8 mouse cellular contexts compared by ENCODE assay signal in the genomic region with DNA sequence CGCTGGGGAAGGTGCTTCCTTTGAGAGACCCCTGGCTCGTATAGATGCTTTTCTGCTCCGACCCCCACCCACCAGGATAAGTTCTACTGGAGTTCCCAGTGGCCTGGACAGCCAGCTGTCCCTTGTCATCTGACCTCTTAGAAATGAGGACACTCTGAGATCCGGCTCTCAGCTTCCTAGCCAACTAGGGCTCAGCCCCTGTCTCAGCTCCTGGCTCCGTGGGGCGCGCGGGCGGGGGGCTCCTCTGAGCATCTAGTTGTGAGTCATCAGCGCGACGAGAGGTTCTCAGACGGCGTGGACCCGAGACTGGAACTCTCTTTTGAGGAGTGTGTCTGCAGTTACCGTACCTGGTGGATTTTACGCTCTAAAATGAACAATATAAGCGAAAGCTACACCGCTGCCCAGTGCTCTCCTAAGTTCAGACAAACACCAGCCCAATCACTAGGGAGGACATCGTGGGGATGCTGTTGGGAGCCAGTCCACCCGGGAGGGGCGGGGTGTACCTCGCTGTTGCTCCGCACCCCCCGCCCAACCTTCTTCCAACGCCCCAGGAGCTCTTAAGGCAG. TPM values are rescaled to one million over a fixed set of nuclear protein-coding genes. Genes with fewer than 3 reads are reported as not detected.
DNase-seq lines count a peak whose midpoint lies in the region; ATAC-seq and TF ChIP-seq lines count a peak whose summit lies in the region.

No protein-coding gene starts in this region.

- H3K27ac ChIP-seq in layer of hippocampus, adult 2 months: no peak overlapping the region
- H3K27ac ChIP-seq in embryonic facial prominence, embryonic 10.5 days (replicated peaks): peak overlapping the region; percentile 67; the same call in 1 of the 2 replicates
- no peak overlapping the region for H3K27ac ChIP-seq in hindbrain, embryonic 12.5 days
- H3K27ac ChIP-seq in liver, embryonic 14.5 days: no peak overlapping the region
- no peak overlapping the region for H3K27ac ChIP-seq in stomach, embryonic 16.5 days (ENCODE audit: low read length)

- no peaks in the 10 kb centered on the region for H3K9me3 ChIP-seq in embryonic facial prominence, embryonic 10.5 days
- no peaks in the 10 kb centered on the region for H3K9me3 ChIP-seq in hindbrain, embryonic 12.5 days (replicated peaks)
- no peaks in the 10 kb centered on the region for H3K9me3 ChIP-seq in liver, embryonic 14.5 days (ENCODE audit: control insufficient read depth, low read length)
- H3K9me3 ChIP-seq in stomach, embryonic 16.5 days (replicated peaks; ENCODE audit: control insufficient read depth, low read length): no peaks in the 10 kb centered on the region

- ATAC-seq in hindbrain, embryonic 12.5 days (ENCODE audit: low FRiP score): no peak
- ATAC-seq in liver, embryonic 14.5 days (ENCODE audit: insufficient read depth): no peak
- ATAC-seq in stomach, embryonic 16.5 days (ENCODE audit: insufficient read depth, low FRiP score): peak; percentile 25

- H3K9ac ChIP-seq in hindbrain, embryonic 12.5 days: peak overlapping the region; percentile 46
- H3K9ac ChIP-seq in liver, embryonic 14.5 days (replicated peaks): no peak overlapping the region
- H3K9ac ChIP-seq in stomach, embryonic 16.5 days (ENCODE audit: low read length): peak overlapping the region; percentile 81

- H3K4me1 ChIP-seq in embryonic facial prominence, embryonic 10.5 days: peaks cover 26% of the 10 kb centered on the region
- H3K4me1 ChIP-seq in hindbrain, embryonic 12.5 days: peaks cover 26% of the 10 kb centered on the region
- no peaks in the 10 kb centered on the region for H3K4me1 ChIP-seq in liver, embryonic 14.5 days (replicated peaks; ENCODE audit: control insufficient read depth in 2 of 2, insufficient read depth in 2 of 2, low read length in 1 of 2)
- H3K4me1 ChIP-seq in stomach, embryonic 16.5 days (ENCODE audit: control insufficient read depth, insufficient read depth, low read length): peaks cover 12% of the 10 kb centered on the region

- 1% methylated on average over 26 of the region's 26 CpGs for WGBS in embryonic facial prominence, embryonic 10.5 days
- under 1% methylated on average over 23 of the region's 26 CpGs for WGBS in hindbrain, embryonic 12.5 days
- WGBS in liver, embryonic 14.5 days (ENCODE audit: insufficient replicate concordance): 0% methylated on average over 26 of the region's 26 CpGs
- under 1% methylated on average over 26 of the region's 26 CpGs for WGBS in stomach, embryonic 16.5 days

- H3K36me3 ChIP-seq in embryonic facial prominence, embryonic 10.5 days (replicated peaks): no peaks in the 10 kb centered on the region
- no peaks in the 10 kb centered on the region for H3K36me3 ChIP-seq in hindbrain, embryonic 12.5 days
- no peaks in the 10 kb centered on the region for H3K36me3 ChIP-seq in liver, embryonic 14.5 days (replicated peaks; ENCODE audit: control insufficient read depth, insufficient read depth, low read depth)
- H3K36me3 ChIP-seq in stomach, embryonic 16.5 days (ENCODE audit: control insufficient read depth, insufficient read depth, low read length): no peaks in the 10 kb centered on the region

- peak overlapping the region; percentile 59 for H3K4me3 ChIP-seq in layer of hippocampus, adult 2 months
- H3K4me3 ChIP-seq in embryonic facial prominence, embryonic 10.5 days: peak overlapping the region; percentile 76
- H3K4me3 ChIP-seq in hindbrain, embryonic 12.5 days: peak overlapping the region; percentile 63
- peak overlapping the region; percentile 40 to 51 for H3K4me3 ChIP-seq in liver, embryonic 14.5 days (ENCODE audit: insufficient read depth in 1 of 2, low read depth in 2 of 2, low read length in 2 of 2)
- peak overlapping the region; percentile 77 for H3K4me3 ChIP-seq in stomach, embryonic 16.5 days (replicated peaks; ENCODE audit: low read length)

- H3K27me3 ChIP-seq in embryonic facial prominence, embryonic 10.5 days (replicated peaks; ENCODE audit: low read depth, poor library complexity, severe bottlenecking): peaks cover 78% of the 10 kb centered on the region
- peaks cover 63% of the 10 kb centered on the region for H3K27me3 ChIP-seq in hindbrain, embryonic 12.5 days
- peaks cover 29% of the 10 kb centered on the region for H3K27me3 ChIP-seq in liver, embryonic 14.5 days (ENCODE audit: control insufficient read depth, insufficient read depth, low read length)
- H3K27me3 ChIP-seq in stomach, embryonic 16.5 days (ENCODE audit: control insufficient read depth, insufficient read depth, low read length): peaks cover 8% of the 10 kb centered on the region

- TF ChIP-seq CTCF in layer of hippocampus, adult 2 months (conservative IDR thresholded peaks at IDR 0.05): no peak
- no peak for TF ChIP-seq CTCF in liver, embryonic 14.5 days (IDR thresholded peaks at IDR 0.05; ENCODE audit: low read depth)

- no peak for DNase-seq in layer of hippocampus, adult 2 months (ENCODE audit: low spot score in 2 of 2)
- DNase-seq in layer of hippocampus, postnatal 36 days: no peak
- peak; percentile 48 for DNase-seq in embryonic facial prominence, embryonic 10.5 days (ENCODE audit: low spot score)
- no peak for DNase-seq in liver, embryonic 14.5 days (ENCODE audit: low read depth in 3 of 3, low spot score in 3 of 3)
- no peak for DNase-seq in c-Kit-positive CD71-positive TER-119-positive erythroid progenitor cells, embryonic 14.5 days (ENCODE audit: low spot score)
- no peak for DNase-seq in layer of hippocampus, adult 9-10 months (ENCODE audit: low spot score)

- H3K4me2 ChIP-seq in hindbrain, embryonic 12.5 days (replicated peaks): peak overlapping the region; percentile 96
- H3K4me2 ChIP-seq in liver, embryonic 14.5 days (ENCODE audit: low read depth): peak overlapping the region; percentile 56
- peak overlapping the region; percentile 99 for H3K4me2 ChIP-seq in stomach, embryonic 16.5 days (ENCODE audit: low read depth, low read length)

- TF ChIP-seq EP300 in liver, embryonic 14.5 days (IDR thresholded peaks at IDR 0.05; ENCODE audit: low read depth): no peak

RNA-seq across cellular contexts. Expression of a gene that starts 0.3 kb away (rescaled TPM):
- 100 to 1,000 TPM; 474 to 477 TPM for total RNA-seq in layer of hippocampus, adult 2 months (2021)
- total RNA-seq in layer of hippocampus, postnatal 36 days (2021): 100 to 1,000 TPM; 459 to 516 TPM
- polyA plus RNA-seq in embryonic facial prominence, embryonic 10.5 days (2016; fragmentation: Nextera tagmentation; extraction: Ambion mirVana): 36.7 and 36.9 TPM in 2 replicates
- 91.0 and 110 TPM in 2 replicates for polyA plus RNA-seq in hindbrain, embryonic 12.5 days (2016; fragmentation: Nextera tagmentation; extraction: Ambion mirVana)
- 2.0 and 3.1 TPM in 2 replicates for polyA plus RNA-seq in liver, embryonic 14.5 days (2012; rRNA removed)
- polyA plus RNA-seq in liver, embryonic 14.5 days (2014; fragmentation: Nextera tagmentation; extraction: Ambion mirVana): 5.3 and 5.7 TPM in 2 replicates
- 37.7 TPM in 2 replicates for polyA plus RNA-seq in stomach, embryonic 16.5 days (2015; fragmentation: Nextera tagmentation; extraction: Ambion mirVana)

RNA-seq across cellular contexts. Expression of a gene that starts 45.5 kb away (rescaled TPM):
- total RNA-seq in layer of hippocampus, adult 2 months (2021): under 1 TPM; 0.61 to 1.00 TPM
- total RNA-seq in layer of hippocampus, postnatal 36 days (2021): 1 to 10 TPM; 1.2 to 1.5 TPM
- 534 and 541 TPM in 2 replicates for polyA plus RNA-seq in embryonic facial prominence, embryonic 10.5 days (2016; fragmentation: Nextera tagmentation; extraction: Ambion mirVana)
- 210 and 220 TPM in 2 replicates for polyA plus RNA-seq in hindbrain, embryonic 12.5 days (2016; fragmentation: Nextera tagmentation; extraction: Ambion mirVana)
- 140 and 273 TPM in 2 replicates for polyA plus RNA-seq in liver, embryonic 14.5 days (2012; rRNA removed)
- 353 and 360 TPM in 2 replicates for polyA plus RNA-seq in liver, embryonic 14.5 days (2014; fragmentation: Nextera tagmentation; extraction: Ambion mirVana)
- polyA plus RNA-seq in stomach, embryonic 16.5 days (2015; fragmentation: Nextera tagmentation; extraction: Ambion mirVana): 323 and 372 TPM in 2 replicates
